Comparison of ENCODE assay signal across 24 mouse cellular contexts in the genomic region with DNA sequence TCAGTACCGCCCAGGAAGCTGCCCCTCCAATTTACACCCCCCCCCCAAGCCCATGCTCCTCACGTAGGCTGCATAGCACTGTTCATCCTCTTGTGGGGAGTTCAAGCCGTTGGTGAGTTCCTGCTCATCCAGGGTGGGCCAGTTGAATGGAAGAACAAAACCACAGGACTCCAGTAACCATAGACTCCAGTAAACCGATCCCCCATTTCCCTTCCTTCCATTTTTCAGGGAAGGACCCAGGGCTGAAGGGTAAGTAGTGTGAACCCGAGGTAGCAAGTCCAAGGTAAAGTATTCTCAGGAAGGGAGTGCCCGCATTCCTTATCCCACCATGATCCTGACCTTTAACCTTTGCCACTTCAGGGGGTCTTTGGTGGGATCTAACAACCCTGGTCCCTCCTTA. TPM values are rescaled to one million over a fixed set of nuclear protein-coding genes. Genes with fewer than 3 reads are reported as not detected.
"Had no signal": no experiment of that assay in that cellular context is flagged by ENCODE, and none has a peak within 500 bp of the region (broad histone marks: within the 10 kb centered on the region; RNA-seq: fewer than 3 reads in every experiment).

No protein-coding gene starts in this region.

- DNase-seq: lung, adult 18-20 months; lung, embryonic 14.5 days; lung, postnatal 10 days; lung, postnatal 4 days; midbrain, embryonic 14.5 days; retina, postnatal 1 day; right cerebral cortex, adult 18-20 months; right cerebral cortex, postnatal 25 days; right cerebral cortex, postnatal 4 days; spleen, adult 18-20 months; thymus, adult 18-20 months; thymus, postnatal 14 days; thymus, postnatal 36 days had no signal

- H3K4me1 ChIP-seq: midbrain, embryonic 10.5 days; midbrain, embryonic 12.5 days; neural tube, embryonic 12.5 days had no signal

- H3K9me3 ChIP-seq: midbrain, embryonic 10.5 days; midbrain, embryonic 12.5 days; neural tube, embryonic 12.5 days had no signal

- H3K27ac ChIP-seq: midbrain, embryonic 10.5 days; midbrain, embryonic 12.5 days; neural tube, embryonic 12.5 days had no signal

- H3K36me3 ChIP-seq: midbrain, embryonic 10.5 days; neural tube, embryonic 12.5 days had no signal

- H3K27me3 ChIP-seq: midbrain, embryonic 12.5 days; neural tube, embryonic 12.5 days had no signal

- H3K4me2 ChIP-seq: lung, embryonic 14.5 days; midbrain, embryonic 12.5 days; neural tube, embryonic 12.5 days had no signal

- H3K9ac ChIP-seq: lung, embryonic 14.5 days; midbrain, embryonic 12.5 days; neural tube, embryonic 12.5 days had no signal

- H3K4me3 ChIP-seq: midbrain, embryonic 10.5 days; midbrain, embryonic 12.5 days; neural tube, embryonic 12.5 days had no signal

RNA-seq across cellular contexts. Expression of a gene that starts 3.6 kb away (rescaled TPM):
- polyA plus RNA-seq: liver, embryonic 16.5 days; lung, embryonic 16.5 days; midbrain, embryonic 10.5 days; midbrain, embryonic 12.5 days; midbrain, embryonic 14.5 days; midbrain, postnatal 0 days; neural tube, embryonic 12.5 days; neural tube, embryonic 14.5 days; small intestine, adult 2 months; stomach, embryonic 14.5 days; stomach, embryonic 16.5 days; thymus, postnatal 0 days had no signal

RNA-seq across cellular contexts. Expression of a gene that starts 11.9 kb away (rescaled TPM):
- polyA plus RNA-seq: midbrain, embryonic 10.5 days; midbrain, embryonic 12.5 days; midbrain, postnatal 0 days; neural tube, embryonic 12.5 days; neural tube, embryonic 14.5 days had no signal
